Mouse (Mus musculus) forebrain, embryonic 16.5 days (tissue): ENCODE measurements around the gene Tubb4b. TPM values are rescaled to one million over a fixed set of nuclear protein-coding genes. Genes with fewer than 3 reads are reported as not detected.

ENCODE experiments used
- ATAC-seq: fragments of 200-750 bp; cut with Nextera tagmentation; 2 replicates; pipeline ENCODE4 v1.8.0; 2017; ENCODE audit warnings: mild to moderate bottlenecking, moderate library complexity
- H3K27ac ChIP-seq: fragments of 300-500 bp; sonication (generic); 2 replicates; pipeline ENCODE4 v1.5.1; 2014; ENCODE audit warnings: low read length, control low read depth
- H3K27me3 ChIP-seq: fragments of 300-500 bp; sonication (generic); replicated peaks from 2 replicates; pipeline ENCODE4 v1.6.1; 2014; ENCODE audit warnings: low read length; ENCODE audit not compliant: control insufficient read depth, insufficient read depth
- H3K36me3 ChIP-seq: fragments of 300-500 bp; sonication (generic); 2 replicates; pipeline ENCODE4 v1.6.1; 2014; ENCODE audit not compliant: control insufficient read depth, insufficient read depth
- H3K4me1 ChIP-seq: fragments of 300-500 bp; sonication (generic); replicated peaks from 2 replicates; pipeline ENCODE4 v1.6.1; 2014; ENCODE audit warnings: low read length; ENCODE audit not compliant: control insufficient read depth, insufficient read depth
- H3K4me2 ChIP-seq: fragments of 300-500 bp; sonication (generic); 2 replicates; pipeline ENCODE4 v1.6.1; 2014; ENCODE audit warnings: mild to moderate bottlenecking, low read length, control low read depth
- H3K4me3 ChIP-seq: fragments of 300-500 bp; sonication (generic); replicated peaks from 2 replicates; pipeline ENCODE4 v1.5.1; 2014; ENCODE audit warnings: mild to moderate bottlenecking, low read length, control low read depth
- H3K9ac ChIP-seq: fragments of 300-500 bp; sonication (generic); replicated peaks from 2 replicates; pipeline ENCODE4 v1.6.1; 2014; ENCODE audit warnings: low read depth, low read length, control low read depth
- H3K9me3 ChIP-seq: fragments of 300-500 bp; sonication (generic); 2 replicates; pipeline ENCODE4 v1.6.1; 2016; ENCODE audit warnings: low read length; ENCODE audit not compliant: control insufficient read depth
- WGBS: fragments of 180-500 bp; shearing (Covaris S2); extraction: QIAGEN DNeasy Blood & Tissue Kit; methylation state at CpG from one replicate; pipeline ENCODE4 v1.1.7; 2014; 5-methylcytosine and 5-hydroxymethylcytosine counted together
- polyA plus RNA-seq: library from polyadenylated mRNA; unstranded; fragments of >200 nt; fragmentation: Nextera tagmentation; extraction: Ambion mirVana; gene quantifications from 2 replicates; pipeline ENCODE4 v1.2.1, GENCODE M21; 2015

Tubb4b gene
- polyA plus RNA-seq, 1 experiment from 2014 or later: 394 TPM

DNA sequence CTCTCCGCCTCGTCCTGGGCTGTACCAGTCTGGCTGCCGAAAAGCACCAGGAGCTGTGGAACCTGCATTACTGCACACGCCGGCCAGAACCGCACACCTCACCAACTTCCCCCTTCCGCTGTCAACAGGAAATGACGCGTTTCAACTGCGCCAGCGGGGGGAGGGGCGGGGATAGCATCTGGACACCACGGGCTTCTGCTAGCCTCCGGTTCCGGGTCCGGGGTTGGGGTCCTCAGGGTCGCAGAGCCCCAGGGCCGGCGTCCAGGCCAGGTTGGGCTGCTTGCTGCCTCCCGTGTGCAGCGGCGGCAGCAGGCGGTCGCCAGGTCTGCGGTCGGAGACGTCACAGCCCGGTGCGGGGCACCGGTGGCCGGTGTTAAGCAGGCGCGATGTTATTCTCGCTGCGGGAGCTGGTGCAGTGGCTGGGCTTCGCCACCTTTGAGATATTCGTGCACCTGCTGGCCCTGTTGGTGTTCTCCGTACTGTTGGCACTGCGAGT, 30.8 kb upstream of the Tubb4b start, which contains the start of gene Tmem203:
Gene Tmem203 (plus strand): TSS at position 156 of the 496 bp plus-strand sequence.
- no peaks in the 10 kb centered on the region for H3K9me3 ChIP-seq
- under 1% methylated on average over 39 of the region's 39 CpGs for WGBS

DNA sequence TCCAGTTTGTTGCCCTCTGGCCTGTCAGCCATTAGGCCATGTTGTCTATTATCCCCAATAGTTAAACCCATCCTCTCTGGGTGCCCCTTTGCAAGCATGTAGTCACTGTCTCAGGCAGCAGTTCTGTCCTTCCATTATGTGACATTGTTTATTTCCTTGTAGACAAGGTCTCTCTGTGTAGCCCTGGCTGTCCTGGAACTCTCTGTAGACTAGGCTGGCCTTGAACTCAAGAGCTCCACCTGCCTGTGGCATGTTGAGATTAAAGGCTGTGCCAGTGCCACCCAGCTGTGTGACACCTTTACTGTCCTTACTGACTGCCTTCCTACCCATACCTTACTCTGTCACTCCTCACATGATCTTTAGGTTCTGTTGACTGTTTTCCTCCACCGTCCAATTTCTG, 27.8 kb upstream of the Tubb4b start:
- Histone ChIP-seq H3K9me3 (no peaks in the 10 kb centered on the region), H3K27me3 (no peaks in the 10 kb centered on the region), H3K4me3 (no peak overlapping the region), H3K9ac (no peak overlapping the region), H3K27ac (no peak overlapping the region), H3K36me3 (0 out of 2 replicates have a peak, but pooled peaks cover 3% of the 10 kb centered on the region), H3K4me1 (peaks cover 21% of the 10 kb centered on the region), H3K4me2 (no peak overlapping the region)
- ATAC-seq: no peak
- WGBS: 85% methylated on average over 1 of the region's 1 CpGs

More for the DNA sequence above, 30.8 kb upstream of the Tubb4b start, which contains the start of gene Tmem203:
- Histone ChIP-seq H3K27me3 (no peaks in the 10 kb centered on the region), H3K4me2 (peak within 1 kb of the TSS; percentile 95), H3K4me1 (peaks cover 21% of the 10 kb centered on the region), H3K36me3 (0 out of 2 replicates have a peak, but pooled peaks cover 3% of the 10 kb centered on the region), H3K27ac (peak within 1 kb of the TSS; percentile 81), H3K4me3 (peak within 1 kb of the TSS; percentile 97), H3K9ac (peak within 1 kb of the TSS; percentile 91)
- peak; percentile 92 for ATAC-seq

DNA sequence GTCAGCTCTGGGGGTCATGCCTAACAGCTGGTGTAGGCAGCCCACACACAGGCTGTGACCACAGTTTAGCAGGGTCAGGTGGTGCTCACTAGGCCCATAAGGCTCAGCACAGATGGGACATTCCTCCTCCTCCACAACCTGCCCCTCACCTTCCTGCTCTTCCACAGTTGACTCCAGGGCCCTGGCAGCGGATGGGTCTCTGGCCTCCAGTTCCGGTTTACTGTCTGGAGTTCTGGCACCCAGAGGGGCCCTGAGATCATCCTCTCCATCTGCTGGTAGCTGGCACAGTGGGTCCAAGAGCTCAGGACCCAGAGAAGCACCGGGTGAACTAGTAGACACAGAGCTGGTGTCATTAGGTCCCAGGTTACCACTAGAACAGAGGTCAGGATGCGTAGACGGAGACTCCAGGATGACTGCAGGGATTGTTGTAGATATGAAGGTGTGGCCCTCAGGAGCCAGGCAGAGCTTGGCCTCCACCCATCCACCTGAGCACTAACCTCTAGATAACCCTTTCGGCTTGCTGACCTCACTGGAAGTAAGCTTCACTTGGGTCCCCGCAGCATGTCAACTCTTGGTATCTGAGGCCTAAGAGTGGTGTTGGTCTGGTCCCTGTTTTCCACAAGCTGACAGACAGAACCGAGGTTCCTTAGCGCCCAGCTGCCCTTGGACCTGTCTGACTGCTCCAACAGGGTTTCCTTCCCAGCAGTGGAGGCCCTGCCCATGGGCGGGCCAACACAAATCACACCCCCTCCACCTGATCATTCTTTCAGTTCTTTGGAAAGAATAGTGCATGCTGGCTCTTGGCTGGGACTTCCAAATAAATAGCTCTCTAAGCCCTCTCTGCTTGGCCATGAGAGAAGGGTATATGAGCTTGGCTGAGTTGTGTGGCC, 21.9 kb upstream of the Tubb4b start, which contains the start of gene AL732309.1:
Gene AL732309.1 (minus strand): TSS at position 681 of the 890 bp plus-strand sequence.
- Histone ChIP-seq H3K27me3 (no peaks in the 10 kb centered on the region), H3K27ac (no peak within 1 kb of the TSS), H3K4me2 (no peak within 1 kb of the TSS), H3K9me3 (no peaks in the 10 kb centered on the region), H3K9ac (no peak within 1 kb of the TSS), H3K36me3 (0 out of 2 replicates have a peak, but pooled peaks cover under 1% of the 10 kb centered on the region), H3K4me3 (no peak within 1 kb of the TSS), H3K4me1 (peaks cover 17% of the 10 kb centered on the region)
- 94% methylated on average over 10 of the region's 10 CpGs for WGBS
- no peak for ATAC-seq

DNA sequence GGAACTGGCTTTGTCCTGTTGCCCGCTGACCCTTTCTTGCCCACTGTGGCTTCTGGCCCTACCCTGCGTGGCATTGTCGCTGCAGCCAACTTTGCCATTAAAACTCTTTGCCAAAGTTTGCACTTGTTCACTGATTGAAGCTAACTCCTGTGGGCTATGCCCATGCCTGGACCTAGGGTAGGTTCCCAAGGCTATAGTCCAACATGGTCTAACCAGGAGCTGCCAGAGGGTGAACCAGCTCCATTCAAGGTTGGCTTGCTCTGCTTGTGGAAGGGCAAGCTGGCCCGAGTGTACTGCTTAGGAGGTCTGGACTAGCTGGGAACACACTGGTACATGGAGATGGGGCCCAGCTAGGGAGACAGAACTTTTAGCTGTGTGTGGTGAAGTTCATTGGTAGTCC, 19.6 kb upstream of the Tubb4b start:
- no peak overlapping the region for H3K27ac ChIP-seq
- H3K9ac ChIP-seq: no peak overlapping the region
- no peak for ATAC-seq
- WGBS: 89% methylated on average over 4 of the region's 4 CpGs
- no peak overlapping the region for H3K4me3 ChIP-seq
- H3K9me3 ChIP-seq: no peaks in the 10 kb centered on the region
- H3K27me3 ChIP-seq: no peaks in the 10 kb centered on the region
- peaks cover 30% of the 10 kb centered on the region for H3K4me1 ChIP-seq
- no peaks in the 10 kb centered on the region for H3K36me3 ChIP-seq
- no peak overlapping the region for H3K4me2 ChIP-seq

DNA sequence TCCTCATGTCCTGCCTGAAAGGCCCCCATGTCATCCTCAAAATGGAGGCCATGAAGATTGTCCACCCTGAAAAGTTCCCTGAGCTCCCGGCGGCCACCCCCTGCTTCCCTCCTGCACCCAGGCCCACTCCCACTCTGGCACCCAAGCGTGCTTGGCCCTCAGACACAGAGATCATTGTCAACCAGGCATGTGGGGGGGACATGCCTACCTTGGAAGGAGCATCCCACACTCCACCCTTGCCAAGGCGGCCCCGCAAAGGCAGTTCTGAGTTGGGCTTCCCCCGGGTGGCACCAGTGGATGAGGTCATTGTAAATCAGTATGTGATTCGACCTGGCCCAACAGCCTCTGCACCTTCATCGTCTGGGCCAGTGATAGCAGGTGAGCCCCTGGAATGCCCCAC, 18.8 kb upstream of the Tubb4b start:
- Histone ChIP-seq H3K9me3 (no peaks in the 10 kb centered on the region), H3K27me3 (no peaks in the 10 kb centered on the region), H3K4me2 (peak overlapping the region; percentile 67), H3K27ac (no peak overlapping the region), H3K9ac (peak overlapping the region; percentile 73), H3K4me1 (peaks cover 30% of the 10 kb centered on the region), H3K36me3 (no peaks in the 10 kb centered on the region), H3K4me3 (peak overlapping the region; percentile 71)
- WGBS: 79% methylated on average over 8 of the region's 8 CpGs
- ATAC-seq: no peak

DNA sequence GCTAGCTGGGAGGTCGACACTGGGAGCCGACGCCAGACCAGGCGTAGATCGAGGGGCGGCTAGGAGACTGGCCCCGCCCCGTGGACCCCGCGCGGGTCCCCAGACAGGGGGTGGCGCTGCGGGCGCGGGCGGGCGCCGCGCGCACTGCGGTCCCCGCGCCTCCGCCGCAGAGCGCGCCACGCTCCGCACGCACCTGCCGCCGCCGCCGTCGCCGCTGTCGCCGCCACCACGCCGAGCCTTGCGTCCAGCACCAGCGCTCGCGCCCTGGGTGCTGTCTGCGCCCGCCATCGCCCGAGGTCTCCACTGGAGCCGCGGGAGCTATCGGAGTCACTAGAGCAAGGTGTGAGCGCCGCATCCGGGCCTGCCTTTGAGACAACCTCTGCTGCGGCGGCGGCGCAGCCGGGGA, 17.6 kb upstream of the Tubb4b start, which contains the start of the genes Rnf208 and Cysrt1:
Gene Rnf208 (plus strand): TSS at position 155 of the 406 bp plus-strand sequence.
Gene Cysrt1 (minus strand): TSS at position 352 of the 406 bp plus-strand sequence.
- Histone ChIP-seq H3K4me2 (peak within 1 kb of the TSS; percentile 67), H3K4me1 (peaks cover 30% of the 10 kb centered on the region), H3K27ac (peak within 1 kb of the TSS; percentile 73), H3K36me3 (no peaks in the 10 kb centered on the region), H3K4me3 (peak within 1 kb of the TSS; percentile 71), H3K9me3 (no peaks in the 10 kb centered on the region), H3K9ac (peak within 1 kb of the TSS; percentile 73), H3K27me3 (no peaks in the 10 kb centered on the region)
- 0% methylated on average over 59 of the region's 59 CpGs for WGBS
- peak; percentile 69 for ATAC-seq

DNA sequence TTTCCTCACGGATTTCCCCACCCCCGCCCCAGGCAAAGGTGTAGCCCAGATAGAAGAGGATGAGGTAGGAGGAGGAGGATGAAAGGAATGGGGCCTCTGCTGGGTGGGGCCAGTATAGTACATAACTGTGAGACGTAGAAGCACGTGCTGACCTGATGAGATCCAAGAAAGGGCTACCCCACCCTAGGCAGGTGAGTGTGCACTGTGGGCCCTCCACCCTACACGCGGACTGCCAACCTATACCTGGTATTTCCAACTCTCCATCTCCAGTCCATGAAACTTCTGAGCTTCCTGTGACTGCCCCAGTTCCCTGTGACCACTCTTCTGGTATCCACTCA, 16.9 kb upstream of the Tubb4b start:
- Histone ChIP-seq H3K27ac (peak overlapping the region; percentile 73), H3K9ac (peak overlapping the region; percentile 73)
- 12% methylated on average over 6 of the region's 6 CpGs for WGBS

DNA sequence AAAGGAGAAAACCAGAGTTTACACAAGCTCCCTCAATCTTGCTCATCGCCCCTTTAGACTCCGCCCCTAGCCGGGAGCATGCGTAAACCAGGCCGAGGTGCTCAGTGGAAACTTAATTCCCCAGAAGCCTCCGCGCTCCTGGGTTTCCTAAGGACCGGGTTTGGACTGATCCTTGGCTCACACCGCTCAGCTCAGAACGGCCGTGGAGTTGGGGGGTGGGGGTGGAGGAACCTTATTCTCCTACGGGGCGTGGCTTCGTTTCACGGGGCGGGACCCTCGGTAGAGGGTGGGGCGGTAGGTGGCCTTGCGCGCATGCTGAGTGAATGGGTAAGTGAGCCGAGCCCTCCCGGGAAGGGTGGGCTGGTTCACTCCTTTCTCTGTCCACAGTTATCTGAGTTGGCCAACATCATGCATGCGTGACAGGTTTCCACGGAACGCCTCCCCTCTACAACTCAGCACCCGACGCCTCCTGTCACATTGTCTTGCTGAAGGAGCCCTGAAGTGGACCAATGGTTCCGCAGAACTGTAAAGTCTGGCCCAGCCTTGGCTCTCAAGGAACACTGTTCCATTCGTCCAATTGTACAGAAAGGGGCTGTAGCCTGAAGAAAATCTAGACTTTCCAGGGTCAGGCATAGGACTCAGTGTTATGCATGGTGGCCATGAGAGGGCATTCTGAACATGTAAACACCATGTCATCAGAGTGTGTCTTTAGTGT, 16.4 kb upstream of the Tubb4b start:
- Histone ChIP-seq H3K4me1 (peaks cover 30% of the 10 kb centered on the region), H3K4me2 (peak overlapping the region; percentile 67), H3K36me3 (no peaks in the 10 kb centered on the region), H3K27me3 (no peaks in the 10 kb centered on the region), H3K4me3 (peak overlapping the region; percentile 71), H3K27ac (peak overlapping the region; percentile 73), H3K9me3 (no peaks in the 10 kb centered on the region), H3K9ac (peak overlapping the region; percentile 73)
- peak; percentile 86 for ATAC-seq
- WGBS: under 1% methylated on average over 29 of the region's 29 CpGs

More for the DNA sequence above, 16.9 kb upstream of the Tubb4b start:
- Histone ChIP-seq H3K4me3 (peak overlapping the region; percentile 71), H3K4me1 (peaks cover 30% of the 10 kb centered on the region), H3K36me3 (no peaks in the 10 kb centered on the region), H3K9me3 (no peaks in the 10 kb centered on the region), H3K4me2 (peak overlapping the region; percentile 67), H3K27me3 (no peaks in the 10 kb centered on the region)
- peak; percentile 11 for ATAC-seq

DNA sequence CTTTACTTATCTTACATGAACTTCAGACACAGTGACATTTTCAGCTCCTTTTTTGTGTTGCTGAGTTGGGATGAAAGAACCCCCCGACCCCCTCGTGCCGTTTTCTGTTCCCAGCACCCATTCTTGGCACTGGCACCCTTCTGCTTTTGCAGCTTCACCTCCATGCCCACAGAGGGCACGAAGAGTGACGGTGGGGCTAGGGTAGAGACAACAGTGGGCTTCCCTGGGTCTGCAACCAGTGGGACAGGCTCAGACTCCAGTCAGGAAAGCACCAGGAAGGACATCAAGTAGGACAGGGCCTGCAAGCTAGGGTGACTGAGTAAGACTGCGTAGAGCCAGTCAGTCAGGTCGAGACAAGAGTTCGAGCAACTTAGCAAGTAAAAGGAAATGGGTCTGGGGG, 15.8 kb upstream of the Tubb4b start:
- Histone ChIP-seq H3K9me3 (no peaks in the 10 kb centered on the region), H3K27me3 (no peaks in the 10 kb centered on the region), H3K4me2 (peak overlapping the region; percentile 67), H3K4me3 (peak overlapping the region; percentile 71), H3K9ac (no peak overlapping the region; the same call in 1 of the 2 replicates), H3K4me1 (peaks cover 30% of the 10 kb centered on the region), H3K36me3 (no peaks in the 10 kb centered on the region), H3K27ac (peak overlapping the region; percentile 73; the same call in 1 of the 2 replicates)
- peak; percentile 11 for ATAC-seq
- WGBS: 49% methylated on average over 8 of the region's 8 CpGs
